ENCODE assay signal across 8 mouse cellular contexts in genomic region chr12:105562936-105563680, GRCm38 (mm10). TPM values are rescaled to one million over a fixed set of nuclear protein-coding genes. Genes with fewer than 3 reads are reported as not detected.
DNase-seq lines count a peak whose midpoint lies in the region; ATAC-seq and TF ChIP-seq lines count a peak whose summit lies in the region.

Gene Bdkrb2, plus strand, starts transcription at chr12:105563226.

- peak within 1 kb of the TSS; percentile 9 for H3K9ac ChIP-seq in forebrain, embryonic 14.5 days (ENCODE audit: low read length)
- H3K9ac ChIP-seq in intestine, embryonic 16.5 days (ENCODE audit: low read depth, low read length) = peak within 1 kb of the TSS; percentile 60
- H3K9ac ChIP-seq in lung, postnatal 0 days (replicated peaks; ENCODE audit: low read depth) = peak within 1 kb of the TSS; percentile 39; the same call in 1 of the 2 replicates
- H3K9ac ChIP-seq in stomach, embryonic 14.5 days (replicated peaks; ENCODE audit: low read depth, low read length) = peak within 1 kb of the TSS; percentile 18; the same call in 1 of the 2 replicates

- DNase-seq in 3134 (ENCODE audit: extremely low read depth, insufficient read length, low spot score) (peak; percentile 78), Patski (ENCODE audit: low read depth, low spot score) (no peak)
- peak; percentile 33 for DNase-seq in forebrain, embryonic 14.5 days (ENCODE audit: low spot score)
- DNase-seq in lung, postnatal 0 days (ENCODE audit: low spot score) = peak; percentile 66
- DNase-seq in thymus, postnatal 4 days = no peak
- no peak for DNase-seq in frontal cortex, postnatal 10 days (ENCODE audit: low spot score in 2 of 2)

- no peak for TF ChIP-seq CTCF in Patski (IDR thresholded peaks at IDR 0.05)
- TF ChIP-seq CTCF in lung, postnatal 0 days (IDR thresholded peaks at IDR 0.05) = no peak

- 2% methylated on average over 25 of the region's 25 CpGs for WGBS in forebrain, embryonic 14.5 days
- WGBS in intestine, embryonic 16.5 days = 6% methylated on average over 25 of the region's 25 CpGs
- 7% methylated on average over 25 of the region's 25 CpGs for WGBS in lung, postnatal 0 days
- WGBS in stomach, embryonic 14.5 days = 4% methylated on average over 25 of the region's 25 CpGs

- H3K27ac ChIP-seq in forebrain, embryonic 14.5 days (ENCODE audit: low read depth, low read length) = no peak within 1 kb of the TSS
- H3K27ac ChIP-seq in intestine, embryonic 16.5 days (ENCODE audit: low read length) = peak within 1 kb of the TSS; percentile 4; the same call in 1 of the 2 replicates
- no peak within 1 kb of the TSS for H3K27ac ChIP-seq in lung, postnatal 0 days (ENCODE audit: low read length)
- H3K27ac ChIP-seq in stomach, embryonic 14.5 days (ENCODE audit: low read length) = no peak within 1 kb of the TSS

- TF ChIP-seq EP300 in lung, postnatal 0 days (IDR thresholded peaks at IDR 0.05) = no peak

- peak; percentile 60 for ATAC-seq in Patski
- ATAC-seq in forebrain, embryonic 14.5 days = 0 out of 2 replicates have a peak, but pooled peaks have one; percentile 42
- peak; percentile 85 for ATAC-seq in intestine, embryonic 16.5 days
- peak; percentile 70 for ATAC-seq in lung, postnatal 0 days
- ATAC-seq in stomach, embryonic 14.5 days (ENCODE audit: insufficient number of reproducible peaks, insufficient read depth, low FRiP score, low read depth) = 0 out of 2 replicates have a peak, but pooled peaks have one; percentile 53

- POLR2A ChIA-PET in Patski (lab: Charles Lee) = no interaction called here

- H3K9me3 ChIP-seq in forebrain, embryonic 14.5 days (replicated peaks; ENCODE audit: control insufficient read depth, low read length) = no peaks in the 10 kb centered on the region
- H3K9me3 ChIP-seq in intestine, embryonic 16.5 days (ENCODE audit: control insufficient read depth, low read length) = 0 out of 2 replicates have a peak, but pooled peaks cover 3% of the 10 kb centered on the region
- H3K9me3 ChIP-seq in lung, postnatal 0 days (ENCODE audit: low read length) = no peaks in the 10 kb centered on the region
- no peaks in the 10 kb centered on the region; the same call in 1 of the 2 replicates for H3K9me3 ChIP-seq in stomach, embryonic 14.5 days (ENCODE audit: control insufficient read depth, low read depth, low read length)

- H3K36me3 ChIP-seq in forebrain, embryonic 14.5 days (ENCODE audit: control insufficient read depth, insufficient read depth, low read length) = no peaks in the 10 kb centered on the region
- H3K36me3 ChIP-seq in intestine, embryonic 16.5 days (ENCODE audit: control insufficient read depth, insufficient read depth, low read length) = no peaks in the 10 kb centered on the region
- H3K36me3 ChIP-seq in lung, postnatal 0 days (ENCODE audit: insufficient read depth, low read length) = no peaks in the 10 kb centered on the region
- H3K36me3 ChIP-seq in stomach, embryonic 14.5 days (ENCODE audit: control insufficient read depth, insufficient read depth, low read length) = no peaks in the 10 kb centered on the region

- peak within 1 kb of the TSS; percentile 19 for H3K4me3 ChIP-seq in forebrain, embryonic 14.5 days (ENCODE audit: low read depth, low read length)
- H3K4me3 ChIP-seq in intestine, embryonic 16.5 days (ENCODE audit: low read length) = peak within 1 kb of the TSS; percentile 40
- peak within 1 kb of the TSS; percentile 33 for H3K4me3 ChIP-seq in lung, postnatal 0 days (ENCODE audit: low read depth, low read length)
- peak within 1 kb of the TSS; percentile 28 for H3K4me3 ChIP-seq in stomach, embryonic 14.5 days (ENCODE audit: low read depth, low read length)

- peaks cover 11% of the 10 kb centered on the region for H3K4me1 ChIP-seq in forebrain, embryonic 14.5 days (ENCODE audit: control insufficient read depth, insufficient read depth, low read length)
- peaks cover 28% of the 10 kb centered on the region for H3K4me1 ChIP-seq in intestine, embryonic 16.5 days (ENCODE audit: control insufficient read depth, insufficient read depth, low read length)
- H3K4me1 ChIP-seq in lung, postnatal 0 days (ENCODE audit: insufficient read depth, low read depth, low read length) = no peaks in the 10 kb centered on the region
- H3K4me1 ChIP-seq in stomach, embryonic 14.5 days (ENCODE audit: control insufficient read depth, insufficient read depth, low read length) = peaks cover 22% of the 10 kb centered on the region; the same call in 1 of the 2 replicates

- in situ Hi-C loops in Patski (cut with MboI; ENCODE audit: low pct_unique_long_range_greater_than_20kb) = no loop called here

- H3K27me3 ChIP-seq in Patski = no peaks in the 10 kb centered on the region
- H3K27me3 ChIP-seq in forebrain, embryonic 14.5 days (replicated peaks; ENCODE audit: control insufficient read depth, insufficient read depth, low read length) = peaks cover 25% of the 10 kb centered on the region
- peaks cover 16% of the 10 kb centered on the region; the same call in 1 of the 2 replicates for H3K27me3 ChIP-seq in intestine, embryonic 16.5 days (replicated peaks; ENCODE audit: control insufficient read depth, insufficient read depth, low read length)
- peaks cover 17% of the 10 kb centered on the region; the same call in 1 of the 2 replicates for H3K27me3 ChIP-seq in lung, postnatal 0 days (replicated peaks; ENCODE audit: insufficient read depth, low read length)
- 0 out of 2 replicates have a peak, but pooled peaks cover 2% of the 10 kb centered on the region for H3K27me3 ChIP-seq in stomach, embryonic 14.5 days (ENCODE audit: control insufficient read depth, insufficient read depth, low read length)

- peak within 1 kb of the TSS; percentile 56 for H3K4me2 ChIP-seq in forebrain, embryonic 14.5 days (ENCODE audit: low read length)
- H3K4me2 ChIP-seq in intestine, embryonic 16.5 days (ENCODE audit: low read depth, low read length) = peak within 1 kb of the TSS; percentile 48
- peak within 1 kb of the TSS; percentile 50 for H3K4me2 ChIP-seq in lung, postnatal 0 days (replicated peaks; ENCODE audit: low read depth, low read length)
- peak within 1 kb of the TSS; percentile 53 for H3K4me2 ChIP-seq in stomach, embryonic 14.5 days (replicated peaks; ENCODE audit: low read depth, low read length)

- CTCF ChIA-PET in Patski (lab: Charles Lee) = interaction anchor here (1.2 to 2.8 kb wide), 3 partner anchors 16 to 65 kb away, joined by 3 to 8 read pairs (median 4); no protein-coding TSS in a partner anchor

RNA-seq across cellular contexts. Expression of gene Bdkrb2, which starts in this region (rescaled TPM):
- 0.23 TPM for polyA plus RNA-seq in Patski (2021)
- 0.23 TPM in 2 replicates for polyA plus RNA-seq in forebrain, embryonic 14.5 days (2014; fragmentation: Nextera tagmentation; extraction: Ambion mirVana)
- 5.3 and 5.8 TPM in 2 replicates for polyA plus RNA-seq in intestine, embryonic 16.5 days (2015; fragmentation: Nextera tagmentation; extraction: Ambion mirVana)
- polyA plus RNA-seq in lung, postnatal 0 days (2015; fragmentation: Nextera tagmentation; extraction: Ambion mirVana) = 2.1 and 2.5 TPM in 2 replicates
- 0.78 and 0.83 TPM in 2 replicates for polyA plus RNA-seq in stomach, embryonic 14.5 days (2014; fragmentation: Nextera tagmentation; extraction: Ambion mirVana)

Comparison
In these comparisons a context has a peak if more than half of its experiments do, and no peak if none do; other contexts are left out.
1. Peak in ATAC-seq in Patski; RNA of the gene not detected or under 1 TPM.
2. Peak in DNase-seq, ATAC-seq, H3K4me3 ChIP-seq, H3K9ac ChIP-seq and H3K4me2 ChIP-seq in forebrain, embryonic 14.5 days; RNA of the gene not detected or under 1 TPM.
3. Peak in ATAC-seq, H3K4me3 ChIP-seq, H3K9ac ChIP-seq and H3K4me2 ChIP-seq in stomach, embryonic 14.5 days; RNA of the gene not detected or under 1 TPM.
4. DNase-seq: peak in 3134 (single experiment) and lung, postnatal 0 days (single experiment); none in Patski (single experiment), thymus, postnatal 4 days (single experiment) and frontal cortex, postnatal 10 days (0 of 2).
5. H3K9ac ChIP-seq: peak in every context shown above with its lines; median percentile 60 in intestine, embryonic 16.5 days; 39 in lung, postnatal 0 days; 18 in stomach, embryonic 14.5 days; 9 in forebrain, embryonic 14.5 days.
6. Peak in every context shown above with its lines, with median percentiles within 50 percentile points of each other: ATAC-seq, H3K4me2 ChIP-seq and H3K4me3 ChIP-seq.